Mouse (Mus musculus) bone marrow, adult 2 months (tissue): Measurements from ENCODE around the gene Elmod3. TPM values are rescaled to one million over a fixed set of nuclear protein-coding genes. Genes with fewer than 3 reads are reported as not detected.

Experiments
- H3K27ac ChIP-seq: fragments of 200-500 bp; 2 replicates; pipeline ENCODE4 v1.5.1; 2012; ENCODE audit warnings: low read depth, mild to moderate bottlenecking, control low read depth, inconsistent platforms, low read length; ENCODE audit not compliant: control insufficient read depth, poor library complexity, insufficient read depth
- H3K4me1 ChIP-seq: fragments of 200-500 bp; 2 replicates; pipeline ENCODE4 v1.6.1; 2011; ENCODE audit warnings: low read length; ENCODE audit not compliant: control insufficient read depth, insufficient read depth
- H3K4me3 ChIP-seq: fragments of 200-500 bp; replicated peaks from 2 replicates; pipeline ENCODE3; 2011; ENCODE audit warnings: mild to moderate bottlenecking, low read depth, low read length, control low read depth; ENCODE audit not compliant: control insufficient read depth
- CTCF ChIP-seq: fragments of 200-500 bp; IDR thresholded peaks from 2 replicates; pipeline ENCODE4 v1.5.1; 2011; ENCODE audit warnings: low read length, control low read depth; ENCODE audit not compliant: control insufficient read depth, insufficient read depth
- POLR2A ChIP-seq: fragments of 200-500 bp; IDR thresholded peaks from 2 replicates; pipeline ENCODE4 v1.6.1; 2011; ENCODE audit warnings: low read depth, mild to moderate bottlenecking, control low read depth, low read length, borderline replicate concordance; ENCODE audit not compliant: control insufficient read depth
- WGBS: fragments of 180-500 bp; shearing (Covaris S2); methylation state at CpG from one replicate; pipeline ENCODE4 v1.1.7; 2018; 5-methylcytosine and 5-hydroxymethylcytosine counted together
- polyA plus RNA-seq: library from polyadenylated mRNA; stranded (reverse); fragments of >200 nt; gene quantifications from 2 replicates; pipeline ENCODE4 v1.2.4, GENCODE M21; 2011; ENCODE audit warnings: low replicate concordance; ENCODE audit not compliant: missing spikeins, insufficient read depth, insufficient read length

Gene Elmod3
- polyA plus RNA-seq, 1 experiment, result 5.2 TPM

GRCm38 (mm10) chr6:72570644-72571397 is 27.4 kb downstream of the Elmod3 start:
- H3K4me3 ChIP-seq, result no peak overlapping the region

GRCm38 (mm10) chr6:72568736-72569135 is 29.5 kb downstream of the Elmod3 start:
- WGBS, result 88% methylated on average over 10 of the region's 10 CpGs
- TF ChIP-seq POLR2A (no peak), CTCF (no peak)
- H3K4me3 ChIP-seq, result no peak overlapping the region
- no peak overlapping the region for H3K27ac ChIP-seq
- no peaks in the 10 kb centered on the region for H3K4me1 ChIP-seq

More at GRCm38 (mm10) chr6:72570644-72571397, 27.4 kb downstream of the Elmod3 start:
- Histone ChIP-seq H3K27ac (no peak overlapping the region), H3K4me1 (no peaks in the 10 kb centered on the region)
- TF ChIP-seq POLR2A, result no peak
- no peak for TF ChIP-seq CTCF
- WGBS, result 88% methylated on average over 10 of the region's 10 CpGs

GRCm38 (mm10) chr6:72567508-72567907 is 30.7 kb downstream of the Elmod3 start:
- Histone ChIP-seq H3K27ac (no peak overlapping the region), H3K4me1 (no peaks in the 10 kb centered on the region), H3K4me3 (no peak overlapping the region)
- TF ChIP-seq POLR2A (no peak), CTCF (no peak)
- 84% methylated on average over 5 of the region's 5 CpGs for WGBS

GRCm38 (mm10) chr6:72566044-72566443 is 32.2 kb downstream of the Elmod3 start:
- H3K27ac ChIP-seq, result no peak overlapping the region
- H3K4me3 ChIP-seq, result no peak overlapping the region
- 8% methylated on average over 4 of the region's 4 CpGs for WGBS
- no peaks in the 10 kb centered on the region for H3K4me1 ChIP-seq
- TF ChIP-seq CTCF, result peak; percentile 84
- no peak for TF ChIP-seq POLR2A

GRCm38 (mm10) chr6:72565506-72565905 is 32.7 kb downstream of the Elmod3 start:
- Histone ChIP-seq H3K4me1 (no peaks in the 10 kb centered on the region), H3K27ac (no peak overlapping the region), H3K4me3 (no peak overlapping the region)
- no peak for TF ChIP-seq POLR2A
- TF ChIP-seq CTCF, result no peak
- whole genome bisulfite sequencing, result 80% methylated on average over 7 of the region's 7 CpGs

GRCm38 (mm10) chr6:72562894-72563293 is 35.3 kb downstream of the Elmod3 start:
- 87% methylated on average over 5 of the region's 5 CpGs for WGBS
- H3K27ac ChIP-seq, result no peak overlapping the region
- no peaks in the 10 kb centered on the region for H3K4me1 ChIP-seq
- no peak overlapping the region for H3K4me3 ChIP-seq
- TF ChIP-seq CTCF (no peak), POLR2A (no peak)

- H3K4me1 ChIP-seq, result no peaks in the 10 kb centered on the region
- 82% methylated on average over 6 of the region's 6 CpGs for WGBS
- no peak overlapping the region for H3K4me3 ChIP-seq
- no peak overlapping the region for H3K27ac ChIP-seq
- TF ChIP-seq POLR2A, result no peak
- no peak for TF ChIP-seq CTCF
These were observed 35.7 kb downstream of the Elmod3 start for GRCm38 (mm10) chr6:72562486-72562885.

GRCm38 (mm10) chr6:72560801-72561200 is 37.4 kb downstream of the Elmod3 start:
- peaks cover 3% of the 10 kb centered on the region for H3K4me1 ChIP-seq
- TF ChIP-seq CTCF, result no peak
- no peak overlapping the region for H3K27ac ChIP-seq
- 91% methylated on average over 8 of the region's 8 CpGs for WGBS
- H3K4me3 ChIP-seq, result no peak overlapping the region

- Histone ChIP-seq H3K4me3 (peak overlapping the region; percentile 62), H3K4me1 (peaks cover 19% of the 10 kb centered on the region), H3K27ac (peak overlapping the region; percentile 75)
- TF ChIP-seq CTCF (no peak), POLR2A (0 out of 2 replicates have a peak, but pooled peaks have one; percentile 0)
- 17% methylated on average over 8 of the region's 8 CpGs for WGBS
These were observed 45.2 kb downstream of the Elmod3 start for GRCm38 (mm10) chr6:72553079-72553412.
